Mouse (Mus musculus): ENCODE data around the gene Tns1. TPM values are rescaled to one million over a fixed set of nuclear protein-coding genes. Genes with fewer than 3 reads are reported as not detected.

The Tns1 gene
- total and polyA plus RNA-seq, 3 experiments = 0.11 TPM; not detected in 2

- Histone ChIP-seq H3K27me3 (ENCODE audit: control insufficient read depth in 1 of 2, insufficient read depth in 2 of 2, low read length in 2 of 2) (no peaks in the 10 kb centered on the region), H3K27ac (ENCODE audit: control insufficient read depth, low read depth, low read length) (no peak overlapping the region), H3K79me2 (ENCODE audit: control insufficient read depth, insufficient read depth, low read length, poor library complexity) (no peaks in the 10 kb centered on the region), H3K4me3 (ENCODE audit: control insufficient read depth in 1 of 2, insufficient read depth in 1 of 2, low read depth in 2 of 2, low read length in 2 of 2) (no peak overlapping the region), H3K9ac (ENCODE audit: control insufficient read depth, low read depth, low read length, poor library complexity, severe bottlenecking) (no peak overlapping the region), H3K9me3 (replicated peaks; ENCODE audit: insufficient read depth, low read length) (no peaks in the 10 kb centered on the region), H3K36me3 (ENCODE audit: control insufficient read depth in 1 of 2, insufficient read depth in 2 of 2, low read length in 2 of 2) (no peaks in the 10 kb centered on the region), H3K4me1 (ENCODE audit: control insufficient read depth in 1 of 2, insufficient read depth in 2 of 2, low read length in 2 of 2) (no peaks in the 10 kb centered on the region)
- no peak for DNase-seq (ENCODE audit: low read depth, low spot score)
- no peak for TF ChIP-seq CHD1 (IDR thresholded peaks at IDR 0.05; ENCODE audit: low read depth, low read length)
- no peak for TF ChIP-seq ZMIZ1 (IDR thresholded peaks at IDR 0.05; ENCODE audit: low read depth, low read length)
- no peak for TF ChIP-seq SIN3A (IDR thresholded peaks at IDR 0.05; ENCODE audit: low read length)
- TF ChIP-seq UBTF (IDR thresholded peaks at IDR 0.05; ENCODE audit: borderline replicate concordance, insufficient read depth, low read depth, low read length) = no peak
- no peak for TF ChIP-seq MYC (IDR thresholded peaks at IDR 0.05; ENCODE audit: low read depth, low read length)
- TF ChIP-seq MAZ (IDR thresholded peaks at IDR 0.05; ENCODE audit: low read depth, low read length) = no peak
- TF ChIP-seq TCF12 (IDR thresholded peaks at IDR 0.05; ENCODE audit: low read depth, low read length) = no peak
- TF ChIP-seq NRF1 (IDR thresholded peaks at IDR 0.05; ENCODE audit: insufficient read depth, low read depth, low read length, poor library complexity, severe bottlenecking) = no peak
- no peak for TF ChIP-seq ZNF384 (IDR thresholded peaks at IDR 0.05; ENCODE audit: low read depth, low read length)
- no peak for TF ChIP-seq JUND (IDR thresholded peaks at IDR 0.05; ENCODE audit: low read depth, low read length)
- TF ChIP-seq CTCF (IDR thresholded peaks at IDR 0.05 in 2 of 3, conservative IDR thresholded peaks at IDR 0.05 in 1 of 3; ENCODE audit: control insufficient read depth in 1 of 3, insufficient read depth in 1 of 3, low read depth in 2 of 3, low read length in 3 of 3, poor library complexity in 1 of 3, severe bottlenecking in 1 of 3) = no peak
- no peak for TF ChIP-seq ZC3H11A (IDR thresholded peaks at IDR 0.05; ENCODE audit: low read depth, low read length)
- no peak for TF ChIP-seq TAL1 (IDR thresholded peaks at IDR 0.05; ENCODE audit: low read length)
- no peak for TF ChIP-seq KAT2A (conservative IDR thresholded peaks at IDR 0.05; ENCODE audit: low read depth, low read length)
- TF ChIP-seq NELFE (IDR thresholded peaks at IDR 0.05; ENCODE audit: low read depth, low read length) = no peak
- TF ChIP-seq E2F4 (IDR thresholded peaks at IDR 0.05; ENCODE audit: borderline replicate concordance, low read depth, low read length) = no peak
- no peak for TF ChIP-seq HCFC1 (IDR thresholded peaks at IDR 0.05; ENCODE audit: low read depth, low read length)
- no peak for TF ChIP-seq CHD2 (IDR thresholded peaks at IDR 0.05; ENCODE audit: low read length)
- no peak for TF ChIP-seq BHLHE40 (IDR thresholded peaks at IDR 0.05; ENCODE audit: borderline replicate concordance, low read depth, low read length)
- TF ChIP-seq MAX (IDR thresholded peaks at IDR 0.05; ENCODE audit: low read length) = no peak
Measured at GRCm38 (mm10) chr1:73970161-73970730, 154.0 kb downstream of the Tns1 start.
